Mouse (Mus musculus) stomach, embryonic 16.5 days (tissue): ENCODE results near the gene Atp11a. TPM values are rescaled to one million over a fixed set of nuclear protein-coding genes. Genes with fewer than 3 reads are reported as not detected.
A peak's percentile ranks its signal among the peaks of the same experiment; 100 is the strongest.

Experiments used
- ATAC-seq: fragments of 200-750 bp; cut with Nextera tagmentation; 2 replicates; pipeline ENCODE4 v1.8.0; 2017; ENCODE audit warnings: moderate number of reproducible peaks, moderate TSS enrichment; ENCODE audit not compliant: insufficient read depth, low FRiP score
- H3K27ac ChIP-seq: fragments of 300-500 bp; sonication (generic); 2 replicates; pipeline ENCODE4 v1.5.1; 2014; ENCODE audit warnings: low read length
- H3K27me3 ChIP-seq: fragments of 300-500 bp; sonication (generic); 2 replicates; pipeline ENCODE4 v1.6.1; 2014; ENCODE audit warnings: low read length, control low read depth, mixed read lengths; ENCODE audit not compliant: control insufficient read depth, insufficient read depth
- H3K36me3 ChIP-seq: fragments of 300-500 bp; sonication (generic); 2 replicates; pipeline ENCODE4 v1.6.1; 2014; ENCODE audit warnings: low read length; ENCODE audit not compliant: control insufficient read depth, insufficient read depth
- H3K4me1 ChIP-seq: fragments of 300-500 bp; sonication (generic); 2 replicates; pipeline ENCODE4 v1.6.1; 2014; ENCODE audit warnings: low read length, control low read depth, mixed read lengths; ENCODE audit not compliant: control insufficient read depth, insufficient read depth
- H3K4me2 ChIP-seq: fragments of 300-500 bp; sonication (generic); 2 replicates; pipeline ENCODE4 v1.6.1; 2014; ENCODE audit warnings: low read depth, low read length, mixed read lengths
- H3K4me3 ChIP-seq: fragments of 300-500 bp; sonication (generic); replicated peaks from 2 replicates; pipeline ENCODE4 v1.5.1; 2014; ENCODE audit warnings: mild to moderate bottlenecking, low read length
- H3K9ac ChIP-seq: fragments of 300-500 bp; sonication (generic); 2 replicates; pipeline ENCODE4 v1.6.1; 2014; ENCODE audit warnings: low read length
- H3K9me3 ChIP-seq: fragments of 300-500 bp; sonication (generic); replicated peaks from 2 replicates; pipeline ENCODE4 v1.6.1; 2016; ENCODE audit warnings: low read length, control low read depth; ENCODE audit not compliant: control insufficient read depth
- WGBS: fragments of 180-500 bp; shearing (Covaris S2); extraction: QIAGEN DNeasy Blood & Tissue Kit; methylation state at CpG from one replicate; pipeline ENCODE4 v1.1.7; 2014; 5-methylcytosine and 5-hydroxymethylcytosine counted together
- polyA plus RNA-seq: library from polyadenylated mRNA; unstranded; fragments of >200 nt; fragmentation: Nextera tagmentation; extraction: Ambion mirVana; gene quantifications from 2 replicates; pipeline ENCODE4 v1.2.1, GENCODE M21; 2015

The Atp11a gene
- polyA plus RNA-seq, 1 experiment from 2014 or later, result 12.4 TPM

GRCm38 (mm10) chr8:12895535-12896150 lies 138.8 kb downstream of the Atp11a start:
- Histone ChIP-seq H3K4me3 (no peak overlapping the region), H3K36me3 (no peaks in the 10 kb centered on the region), H3K27me3 (no peaks in the 10 kb centered on the region), H3K9ac (no peak overlapping the region), H3K4me2 (no peak overlapping the region), H3K27ac (no peak overlapping the region), H3K9me3 (no peaks in the 10 kb centered on the region), H3K4me1 (0 out of 2 replicates have a peak, but pooled peaks cover 7% of the 10 kb centered on the region)
- 62% methylated on average over 9 of the region's 9 CpGs for WGBS
- no peak for ATAC-seq

- H3K4me2 ChIP-seq, result no peak overlapping the region
- 45% methylated on average over 13 of the region's 13 CpGs for WGBS
Measured at GRCm38 (mm10) chr8:12896494-12897373, 139.9 kb downstream of the Atp11a start.

GRCm38 (mm10) chr8:12897815-12898214 lies 141.0 kb downstream of the Atp11a start:
- Histone ChIP-seq H3K27ac (no peak overlapping the region), H3K4me3 (no peak overlapping the region), H3K9me3 (no peaks in the 10 kb centered on the region), H3K27me3 (no peaks in the 10 kb centered on the region), H3K36me3 (no peaks in the 10 kb centered on the region), H3K9ac (no peak overlapping the region), H3K4me1 (0 out of 2 replicates have a peak, but pooled peaks cover 7% of the 10 kb centered on the region), H3K4me2 (no peak overlapping the region)
- WGBS, result 36% methylated on average over 9 of the region's 9 CpGs
- no peak for ATAC-seq

More at GRCm38 (mm10) chr8:12896494-12897373, 139.9 kb downstream of the Atp11a start:
- Histone ChIP-seq H3K4me1 (0 out of 2 replicates have a peak, but pooled peaks cover 7% of the 10 kb centered on the region), H3K27ac (no peak overlapping the region), H3K9ac (no peak overlapping the region), H3K4me3 (no peak overlapping the region), H3K9me3 (no peaks in the 10 kb centered on the region), H3K36me3 (no peaks in the 10 kb centered on the region), H3K27me3 (no peaks in the 10 kb centered on the region)
- ATAC-seq, result peak; percentile 38; the same call in 1 of the 2 replicates

DNA sequence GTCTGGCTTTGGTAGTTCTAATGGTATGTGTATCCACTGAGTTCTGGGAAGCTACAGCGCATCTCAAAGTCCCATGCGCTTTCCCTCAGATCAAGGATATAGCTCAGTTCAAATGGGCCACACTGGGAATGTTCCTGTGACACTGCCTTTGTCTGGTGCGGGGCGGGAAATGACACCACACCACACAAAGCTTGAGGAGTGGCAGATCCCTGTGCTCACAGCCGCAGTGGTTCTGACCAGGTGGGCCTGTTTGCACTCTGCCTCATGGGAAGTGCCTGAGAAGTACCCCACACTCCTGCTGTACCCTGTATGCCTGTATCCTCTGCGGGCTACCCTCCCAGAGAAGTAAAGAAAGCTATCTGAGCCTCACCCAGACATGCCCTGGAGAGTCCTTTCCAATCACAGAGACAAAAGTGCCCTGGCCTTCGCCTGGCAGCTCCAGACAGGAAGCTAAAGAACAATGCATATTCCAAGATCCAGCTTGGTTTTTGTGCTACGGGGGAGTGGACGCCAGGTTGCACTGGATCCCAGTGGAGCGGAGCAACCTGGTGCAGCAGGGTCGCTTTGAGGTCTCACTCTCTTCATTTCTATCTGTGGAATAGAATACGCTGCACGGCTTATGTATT lies 147.1 kb downstream of the Atp11a start:
- H3K27ac ChIP-seq, result no peak overlapping the region; the same call in 1 of the 2 replicates
- 74% methylated on average over 13 of the region's 13 CpGs for WGBS
- no peaks in the 10 kb centered on the region for H3K4me1 ChIP-seq
- H3K27me3 ChIP-seq, result no peaks in the 10 kb centered on the region
- no peak overlapping the region for H3K9ac ChIP-seq
- H3K36me3 ChIP-seq, result no peaks in the 10 kb centered on the region
- ATAC-seq, result no peak
- no peaks in the 10 kb centered on the region for H3K9me3 ChIP-seq
- no peak overlapping the region for H3K4me3 ChIP-seq
- H3K4me2 ChIP-seq, result no peak overlapping the region

DNA sequence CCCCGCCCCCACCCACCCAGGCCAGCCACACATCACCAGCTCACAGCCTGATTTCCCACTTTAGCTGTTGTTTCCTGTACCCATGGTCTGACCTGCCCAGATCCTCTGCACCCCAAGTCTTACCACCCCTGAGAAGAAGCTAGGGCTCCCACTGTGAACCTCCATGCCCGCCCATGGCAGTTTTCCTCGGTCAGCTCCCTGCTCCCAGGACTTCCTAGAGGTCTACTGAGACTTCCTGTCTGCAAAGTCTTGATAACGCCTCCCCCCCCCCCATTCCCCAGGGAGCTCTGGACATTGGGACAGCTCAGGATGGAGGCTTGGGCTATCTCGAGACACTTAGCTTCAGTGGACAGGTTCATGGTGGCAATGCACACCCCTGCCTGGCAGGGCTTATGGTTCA lies 148.3 kb downstream of the Atp11a start:
- no peak overlapping the region for H3K4me3 ChIP-seq
- H3K36me3 ChIP-seq, result no peaks in the 10 kb centered on the region
- H3K4me2 ChIP-seq, result no peak overlapping the region
- H3K4me1 ChIP-seq, result no peaks in the 10 kb centered on the region
- WGBS, result 69% methylated on average over 5 of the region's 5 CpGs
- H3K9me3 ChIP-seq, result no peaks in the 10 kb centered on the region
- H3K27ac ChIP-seq, result peak overlapping the region; percentile 23; the same call in 1 of the 2 replicates
- no peak overlapping the region for H3K9ac ChIP-seq
- no peaks in the 10 kb centered on the region for H3K27me3 ChIP-seq
- no peak for ATAC-seq

GRCm38 (mm10) chr8:12905599-12906321 lies 148.9 kb downstream of the Atp11a start:
- Histone ChIP-seq H3K27ac (peak overlapping the region; percentile 23; the same call in 1 of the 2 replicates), H3K4me1 (no peaks in the 10 kb centered on the region), H3K4me2 (no peak overlapping the region), H3K9me3 (no peaks in the 10 kb centered on the region), H3K27me3 (no peaks in the 10 kb centered on the region), H3K36me3 (no peaks in the 10 kb centered on the region), H3K9ac (no peak overlapping the region), H3K4me3 (no peak overlapping the region)
- ATAC-seq, result 0 out of 2 replicates have a peak, but pooled peaks have one; percentile 9
- 72% methylated on average over 11 of the region's 11 CpGs for WGBS

DNA sequence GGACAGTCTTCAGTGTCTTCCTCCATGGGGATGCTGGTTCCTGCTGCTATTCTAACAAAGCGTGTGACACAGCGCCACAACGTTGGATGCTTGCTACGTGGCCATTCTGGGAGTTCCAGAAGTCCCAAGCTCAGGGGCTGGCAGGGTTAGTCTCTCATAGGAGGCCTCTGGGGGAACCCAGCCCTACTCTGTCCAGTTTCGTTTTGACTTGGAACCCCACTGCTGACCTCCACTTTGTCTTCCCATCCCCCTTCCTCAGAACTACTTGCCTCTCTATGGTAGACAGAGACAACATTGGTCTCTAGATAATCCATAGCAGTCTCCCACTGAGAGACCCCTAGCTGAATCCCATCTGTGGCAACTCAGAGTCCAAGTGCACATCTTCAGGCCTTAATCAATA lies 149.8 kb downstream of the Atp11a start:
- Histone ChIP-seq H3K9ac (no peak overlapping the region), H3K4me1 (no peaks in the 10 kb centered on the region), H3K9me3 (no peaks in the 10 kb centered on the region), H3K27me3 (no peaks in the 10 kb centered on the region), H3K4me2 (no peak overlapping the region), H3K4me3 (no peak overlapping the region), H3K27ac (no peak overlapping the region), H3K36me3 (no peaks in the 10 kb centered on the region)
- 77% methylated on average over 5 of the region's 5 CpGs for whole genome bisulfite sequencing
- no peak for ATAC-seq

DNA sequence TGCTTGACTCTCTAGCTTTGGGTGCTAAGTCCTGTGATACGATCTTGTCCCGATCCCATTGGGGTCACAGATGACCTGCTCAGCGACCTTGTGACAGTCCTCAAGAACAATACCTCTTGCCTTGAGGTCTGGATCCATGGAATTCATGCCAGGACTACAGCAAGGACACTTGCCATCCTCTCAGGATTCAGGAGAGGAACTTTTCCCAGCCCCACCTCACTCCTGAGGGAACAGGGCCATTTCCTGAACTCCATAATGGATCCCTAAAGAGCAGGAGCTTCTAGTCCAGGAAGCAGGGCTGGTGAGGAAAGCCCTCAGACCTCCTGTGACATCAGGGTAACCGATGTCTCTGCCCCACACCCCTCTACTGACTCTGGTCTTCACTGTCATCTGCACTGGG lies 150.9 kb downstream of the Atp11a start:
- no peak for ATAC-seq
- H3K4me1 ChIP-seq, result no peaks in the 10 kb centered on the region
- no peak overlapping the region for H3K4me3 ChIP-seq
- H3K27ac ChIP-seq, result no peak overlapping the region
- H3K9ac ChIP-seq, result no peak overlapping the region
- no peak overlapping the region for H3K4me2 ChIP-seq
- 84% methylated on average over 4 of the region's 4 CpGs for WGBS
- no peaks in the 10 kb centered on the region for H3K27me3 ChIP-seq
- no peaks in the 10 kb centered on the region for H3K36me3 ChIP-seq
- no peaks in the 10 kb centered on the region for H3K9me3 ChIP-seq
